Mouse (Mus musculus): Measurements from ENCODE around the gene Pkd2l1.
A peak's percentile ranks its signal among the peaks of the same experiment; 100 is the strongest.
"Not testable (repeated sequence)": the region's sequence is repeated elsewhere in the genome, so short reads cannot be mapped to it uniquely, and the experiment has no call there.

Pkd2l1 gene

GRCm38 (mm10) chr19:44153781-44154180, 38.5 kb downstream of the Pkd2l1 start:
- DNase-seq, result no peak

GRCm38 (mm10) chr19:44148991-44149390, 43.3 kb downstream of the Pkd2l1 start:
- no peak for DNase-seq

- DNase-seq, result no peak
Observed at GRCm38 (mm10) chr19:44148345-44148744, 43.9 kb downstream of the Pkd2l1 start.

- no peak for DNase-seq
Observed at GRCm38 (mm10) chr19:44146951-44147350, 45.3 kb downstream of the Pkd2l1 start.

- DNase-seq, result no peak
Observed at GRCm38 (mm10) chr19:44146568-44146879, 45.7 kb downstream of the Pkd2l1 start.

GRCm38 (mm10) chr19:44145702-44146567, 46.3 kb downstream of the Pkd2l1 start, which contains the start of gene Bloc1s2:
Gene Bloc1s2 (minus strand): TSS chr19:44146446.
- DNase-seq, result peak; percentile 94

- no peak for DNase-seq
Observed at GRCm38 (mm10) chr19:44144366-44144765, 47.9 kb downstream of the Pkd2l1 start.

- no peak for DNase-seq
Observed at GRCm38 (mm10) chr19:44135960-44136485, 56.2 kb downstream of the Pkd2l1 start.

GRCm38 (mm10) chr19:44135072-44135959, 56.9 kb downstream of the Pkd2l1 start, which contains the start of gene Cwf19l1:
Gene Cwf19l1 (minus strand): TSS chr19:44135876.
- peak; percentile 93 for DNase-seq

- no peak for DNase-seq
Observed at GRCm38 (mm10) chr19:44132917-44133316, 59.3 kb downstream of the Pkd2l1 start.

GRCm38 (mm10) chr19:44128560-44128959, 63.7 kb downstream of the Pkd2l1 start:
- DNase-seq, result no peak

- no peak for DNase-seq
Observed at GRCm38 (mm10) chr19:44127729-44128497, 64.3 kb downstream of the Pkd2l1 start.

- DNase-seq, result no peak
Observed at GRCm38 (mm10) chr19:44121137-44121536, 71.1 kb downstream of the Pkd2l1 start.

GRCm38 (mm10) chr19:44120686-44121085, 71.6 kb downstream of the Pkd2l1 start:
- not testable (repeated sequence) for DNase-seq

- DNase-seq, result no peak
Observed at GRCm38 (mm10) chr19:44117793-44118192, 74.4 kb downstream of the Pkd2l1 start.

- peak; percentile 16 for DNase-seq
Observed at GRCm38 (mm10) chr19:44111706-44112105, 80.5 kb downstream of the Pkd2l1 start.

- peak; percentile 70 for DNase-seq
Observed at GRCm38 (mm10) chr19:44110356-44110755, 81.9 kb downstream of the Pkd2l1 start.

- DNase-seq, result peak; percentile 14
Observed at GRCm38 (mm10) chr19:44108996-44109395, 83.2 kb downstream of the Pkd2l1 start.

- DNase-seq, result peak; percentile 11
Observed at GRCm38 (mm10) chr19:44107661-44108521, 84.4 kb downstream of the Pkd2l1 start.

- DNase-seq, result peak; percentile 99
Observed at GRCm38 (mm10) chr19:44106831-44107660, 85.2 kb downstream of the Pkd2l1 start, which contains the start of gene Chuk. Gene Chuk (minus strand): TSS chr19:44107480.

Data from kidney, postnatal 10 days (tissue).